Mouse (Mus musculus) forebrain, embryonic 14.5 days (tissue): ENCODE measurements at regions not wholly inside any gene's neighbourhood (a gene's known extent, or its start where the extent isn't known, plus 50 kb on each side); places are given as distances from the start of the nearest gene placed in this dataset.

Experiments
- ATAC-seq: fragments of 200-750 bp; cut with Nextera tagmentation; 2 replicates; pipeline ENCODE4 v1.8.0; 2017; ENCODE audit warnings: mild to moderate bottlenecking, moderate library complexity
- DNase-seq: peaks from one replicate; pipeline ENCODE4 v3.0.0-alpha.2; 2015; ENCODE audit warnings: low spot score
- H3K27ac ChIP-seq: fragments of 300-500 bp; sonication (generic); 2 replicates; pipeline ENCODE4 v1.5.1; 2014; ENCODE audit warnings: low read depth, mild to moderate bottlenecking, control low read depth, low read length, moderate library complexity
- H3K27me3 ChIP-seq: fragments of 300-500 bp; sonication (generic); replicated peaks from 2 replicates; pipeline ENCODE4 v1.6.1; 2014; ENCODE audit warnings: low read length, control low read depth, mixed read lengths; ENCODE audit not compliant: control insufficient read depth, insufficient read depth
- H3K36me3 ChIP-seq: fragments of 300-500 bp; sonication (generic); 2 replicates; pipeline ENCODE4 v1.6.1; 2014; ENCODE audit warnings: low read length, control low read depth; ENCODE audit not compliant: control insufficient read depth, insufficient read depth
- H3K4me1 ChIP-seq: fragments of 300-500 bp; sonication (generic); 2 replicates; pipeline ENCODE4 v1.6.1; 2014; ENCODE audit warnings: antibody characterized with exemption, low read length, control low read depth; ENCODE audit not compliant: control insufficient read depth, insufficient read depth
- H3K4me2 ChIP-seq: fragments of 300-500 bp; sonication (generic); 2 replicates; pipeline ENCODE4 v1.6.1; 2014; ENCODE audit warnings: mild to moderate bottlenecking, control low read depth, low read length
- H3K4me3 ChIP-seq: fragments of 300-500 bp; sonication (generic); 2 replicates; pipeline ENCODE4 v1.5.1; 2014; ENCODE audit warnings: low read depth, low read length, control low read depth
- H3K9ac ChIP-seq: fragments of 300-500 bp; sonication (generic); 2 replicates; pipeline ENCODE4 v1.6.1; 2014; ENCODE audit warnings: mild to moderate bottlenecking, low read length, control low read depth, moderate library complexity
- H3K9me3 ChIP-seq: fragments of 300-500 bp; sonication (generic); replicated peaks from 2 replicates; pipeline ENCODE4 v1.6.1; 2016; ENCODE audit warnings: low read length, control low read depth, mixed read lengths; ENCODE audit not compliant: control insufficient read depth
- WGBS: fragments of 180-500 bp; shearing (Covaris S2); extraction: QIAGEN DNeasy Blood & Tissue Kit; methylation state at CpG from one replicate; pipeline ENCODE4 v1.1.7; 2014; 5-methylcytosine and 5-hydroxymethylcytosine counted together

- Histone ChIP-seq H3K9me3 (no peaks in the 10 kb centered on the region), H3K27ac (no peak overlapping the region), H3K4me1 (no peaks in the 10 kb centered on the region), H3K4me3 (no peak overlapping the region), H3K36me3 (no peaks in the 10 kb centered on the region), H3K9ac (no peak overlapping the region), H3K4me2 (no peak overlapping the region), H3K27me3 (no peaks in the 10 kb centered on the region)
- ATAC-seq (no peak), DNase-seq (no peak)
Measured at GRCm38 (mm10) chr1:45041815-45042214, 269.5 kb upstream of the Col3a1 start.

GRCm38 (mm10) chr1:45043245-45043926 is 268.0 kb upstream of the Col3a1 start:
- DNase-seq (no peak), ATAC-seq (no peak)
- H3K4me3 ChIP-seq: no peak overlapping the region
- H3K4me1 ChIP-seq: no peaks in the 10 kb centered on the region
- no peak overlapping the region for H3K27ac ChIP-seq
- H3K9ac ChIP-seq: no peak overlapping the region
- H3K27me3 ChIP-seq: no peaks in the 10 kb centered on the region
- no peaks in the 10 kb centered on the region for H3K36me3 ChIP-seq
- H3K9me3 ChIP-seq: no peaks in the 10 kb centered on the region
- H3K4me2 ChIP-seq: no peak overlapping the region

- no peak overlapping the region for H3K4me2 ChIP-seq
- ATAC-seq (no peak), DNase-seq (no peak)
- no peak overlapping the region for H3K27ac ChIP-seq
- H3K9me3 ChIP-seq: no peaks in the 10 kb centered on the region
- H3K4me1 ChIP-seq: no peaks in the 10 kb centered on the region
- no peak overlapping the region for H3K4me3 ChIP-seq
- no peak overlapping the region for H3K9ac ChIP-seq
- WGBS: 86% methylated on average over 10 of the region's 10 CpGs
- H3K27me3 ChIP-seq: no peaks in the 10 kb centered on the region
- no peaks in the 10 kb centered on the region for H3K36me3 ChIP-seq
Measured at GRCm38 (mm10) chr1:45090841-45091535, 220.3 kb upstream of the Col3a1 start.

- no peak overlapping the region for H3K4me2 ChIP-seq
- no peaks in the 10 kb centered on the region for H3K27me3 ChIP-seq
- H3K9me3 ChIP-seq: no peaks in the 10 kb centered on the region
- H3K9ac ChIP-seq: no peak overlapping the region
- no peak overlapping the region for H3K4me3 ChIP-seq
- H3K36me3 ChIP-seq: no peaks in the 10 kb centered on the region
- H3K27ac ChIP-seq: no peak overlapping the region
- ATAC-seq: no peak
- no peaks in the 10 kb centered on the region for H3K4me1 ChIP-seq
- no peak for DNase-seq
Measured at GRCm38 (mm10) chr1:45100966-45101365, 210.4 kb upstream of the Col3a1 start.

- Histone ChIP-seq H3K36me3 (no peaks in the 10 kb centered on the region), H3K9ac (no peak overlapping the region), H3K27ac (no peak overlapping the region), H3K4me2 (no peak overlapping the region), H3K4me1 (no peaks in the 10 kb centered on the region), H3K27me3 (no peaks in the 10 kb centered on the region), H3K9me3 (no peaks in the 10 kb centered on the region), H3K4me3 (no peak overlapping the region)
- DNase-seq (peak; percentile 63), ATAC-seq (peak; percentile 60; the same call in 1 of the 2 replicates)
- 67% methylated on average over 1 of the region's 1 CpGs for WGBS
Measured at GRCm38 (mm10) chr1:45116409-45117144, 194.8 kb upstream of the Col3a1 start.

GRCm38 (mm10) chr1:45135152-45135714 is 176.1 kb upstream of the Col3a1 start:
- DNase-seq: no peak
- no peak for ATAC-seq
- Histone ChIP-seq H3K27me3 (no peaks in the 10 kb centered on the region), H3K36me3 (no peaks in the 10 kb centered on the region), H3K4me1 (no peaks in the 10 kb centered on the region), H3K9ac (no peak overlapping the region), H3K4me2 (no peak overlapping the region), H3K27ac (no peak overlapping the region), H3K9me3 (no peaks in the 10 kb centered on the region), H3K4me3 (no peak overlapping the region)
- WGBS: 86% methylated on average over 6 of the region's 7 CpGs

GRCm38 (mm10) chr1:45147019-45147418 is 164.3 kb upstream of the Col3a1 start:
- WGBS: 75% methylated on average over 2 of the region's 2 CpGs
- H3K9me3 ChIP-seq: no peaks in the 10 kb centered on the region
- no peaks in the 10 kb centered on the region for H3K27me3 ChIP-seq
- no peaks in the 10 kb centered on the region for H3K4me1 ChIP-seq
- H3K4me2 ChIP-seq: no peak overlapping the region
- H3K4me3 ChIP-seq: no peak overlapping the region
- H3K36me3 ChIP-seq: no peaks in the 10 kb centered on the region
- no peak for ATAC-seq
- no peak overlapping the region for H3K27ac ChIP-seq
- no peak for DNase-seq
- H3K9ac ChIP-seq: no peak overlapping the region

- 97% methylated on average over 1 of the region's 1 CpGs for WGBS
- H3K9me3 ChIP-seq: no peaks in the 10 kb centered on the region
- H3K27me3 ChIP-seq: no peaks in the 10 kb centered on the region
- no peaks in the 10 kb centered on the region for H3K4me1 ChIP-seq
- no peak overlapping the region for H3K4me3 ChIP-seq
- ATAC-seq (no peak), DNase-seq (no peak)
- H3K36me3 ChIP-seq: no peaks in the 10 kb centered on the region
- H3K27ac ChIP-seq: no peak overlapping the region
- no peak overlapping the region for H3K9ac ChIP-seq
- no peak overlapping the region for H3K4me2 ChIP-seq
Measured at GRCm38 (mm10) chr1:45181632-45182031, 129.7 kb upstream of the Col3a1 start.

GRCm38 (mm10) chr1:45185341-45185740 is 126.0 kb upstream of the Col3a1 start:
- Histone ChIP-seq H3K4me1 (no peaks in the 10 kb centered on the region), H3K4me3 (no peak overlapping the region), H3K9me3 (no peaks in the 10 kb centered on the region), H3K36me3 (no peaks in the 10 kb centered on the region), H3K27me3 (no peaks in the 10 kb centered on the region), H3K27ac (no peak overlapping the region), H3K9ac (no peak overlapping the region), H3K4me2 (no peak overlapping the region)
- ATAC-seq (no peak), DNase-seq (no peak)
